13 mouse cellular contexts compared by ENCODE assay signal in genomic region chr9:21762135-21762534, GRCm38 (mm10). TPM values are rescaled to one million over a fixed set of nuclear protein-coding genes. Genes with fewer than 3 reads are reported as not detected.
DNase-seq lines count a peak whose midpoint lies in the region; ATAC-seq and TF ChIP-seq lines count a peak whose summit lies in the region.
"Had no signal": no experiment of that assay in that cellular context is flagged by ENCODE, and none has a peak within 500 bp of the region (broad histone marks: within the 10 kb centered on the region; RNA-seq: fewer than 3 reads in every experiment).

No protein-coding gene starts in this region.

- intact Hi-C loops in gastrocnemius, adult 2 months (cut with DNase I): loop anchor here (5.0 kb wide), 1 partner anchor 40 kb away; the partner anchor contains the start of gene Ldlr

- H3K27me3 ChIP-seq in heart, embryonic 12.5 days (replicated peaks): no peaks in the 10 kb centered on the region
- no peaks in the 10 kb centered on the region for H3K27me3 ChIP-seq in lung, embryonic 16.5 days (ENCODE audit: control insufficient read depth, insufficient read depth, low read depth, low read length)
- no peaks in the 10 kb centered on the region for H3K27me3 ChIP-seq in neural tube, embryonic 15.5 days (replicated peaks)
- H3K27me3 ChIP-seq: lung, embryonic 15.5 days had no signal

- ATAC-seq in heart, embryonic 12.5 days (ENCODE audit: insufficient number of reproducible peaks, low FRiP score): no peak
- ATAC-seq in lung, embryonic 16.5 days (ENCODE audit: low read depth): peak; percentile 3; the same call in 1 of the 2 replicates
- no peak for ATAC-seq in neural tube, embryonic 15.5 days (ENCODE audit: low FRiP score)
- ATAC-seq: hindbrain, embryonic 16.5 days had no signal

- H3K36me3 ChIP-seq in ES-E14 (ENCODE audit: control insufficient read depth, insufficient read depth, low read length, poor library complexity, severe bottlenecking): peaks cover 7% of the 10 kb centered on the region; the same call in 1 of the 2 replicates
- H3K36me3 ChIP-seq in heart, embryonic 12.5 days: peaks cover 17% of the 10 kb centered on the region
- H3K36me3 ChIP-seq in lung, embryonic 16.5 days (ENCODE audit: control insufficient read depth, insufficient read depth, low read length): peaks cover 4% of the 10 kb centered on the region
- H3K36me3 ChIP-seq in neural tube, embryonic 15.5 days: no peaks in the 10 kb centered on the region

- no peak for DNase-seq in gastrocnemius, adult 2 months
- no peak for DNase-seq in gastrocnemius, adult 18-20 months (ENCODE audit: low spot score)
- DNase-seq in ES-E14 (ENCODE audit: low read depth, low spot score): peak; percentile 64
- no peak for DNase-seq in thymus, postnatal 14 days
- no peak for DNase-seq in urinary bladder, postnatal 4 days (ENCODE audit: low spot score in 2 of 2)
- DNase-seq: gastrocnemius, postnatal 14 days; kidney, postnatal 4 days; midbrain, embryonic 14.5 days had no signal

- no peak overlapping the region for H3K4me3 ChIP-seq in gastrocnemius, adult 2 months
- H3K4me3 ChIP-seq in ES-E14 (ENCODE audit: insufficient read depth in 1 of 2, low read depth in 1 of 2, low read length in 2 of 2, poor library complexity in 1 of 2, severe bottlenecking in 1 of 2): no peak overlapping the region
- H3K4me3 ChIP-seq in heart, embryonic 12.5 days: no peak overlapping the region
- no peak overlapping the region for H3K4me3 ChIP-seq in lung, embryonic 16.5 days (ENCODE audit: low read length)
- no peak overlapping the region for H3K4me3 ChIP-seq in neural tube, embryonic 15.5 days (replicated peaks)
- H3K4me3 ChIP-seq: lung, embryonic 15.5 days had no signal

- peak overlapping the region; percentile 53 for H3K27ac ChIP-seq in gastrocnemius, adult 2 months
- peak overlapping the region; percentile 36; the same call in 1 of the 2 replicates for H3K27ac ChIP-seq in ES-E14 (ENCODE audit: insufficient read depth, low read depth, low read length, poor library complexity, severe bottlenecking)
- H3K27ac ChIP-seq in heart, embryonic 12.5 days (ENCODE audit: poor library complexity, severe bottlenecking): peak overlapping the region; percentile 41
- peak overlapping the region; percentile 14; the same call in 1 of the 2 replicates for H3K27ac ChIP-seq in lung, embryonic 16.5 days (ENCODE audit: low read length)
- no peak overlapping the region for H3K27ac ChIP-seq in neural tube, embryonic 15.5 days (replicated peaks)
- H3K27ac ChIP-seq: lung, embryonic 15.5 days had no signal

- H3K9me3 ChIP-seq in ES-E14 (ENCODE audit: control insufficient read depth, insufficient read depth, low read depth, low read length): no peaks in the 10 kb centered on the region
- H3K9me3 ChIP-seq in heart, embryonic 12.5 days (replicated peaks): no peaks in the 10 kb centered on the region
- H3K9me3 ChIP-seq in lung, embryonic 16.5 days (ENCODE audit: control insufficient read depth, low read length): no peaks in the 10 kb centered on the region
- H3K9me3 ChIP-seq in neural tube, embryonic 15.5 days (replicated peaks): no peaks in the 10 kb centered on the region
- H3K9me3 ChIP-seq: lung, embryonic 15.5 days had no signal

- peaks cover 9 to 18% of the 10 kb centered on the region in 2 experiments for H3K4me1 ChIP-seq in ES-E14 (ENCODE audit: control insufficient read depth in 2 of 2, insufficient read depth in 2 of 2, low read length in 2 of 2, poor library complexity in 1 of 2)
- peaks cover 37% of the 10 kb centered on the region for H3K4me1 ChIP-seq in heart, embryonic 12.5 days (replicated peaks)
- H3K4me1 ChIP-seq in lung, embryonic 16.5 days (replicated peaks; ENCODE audit: control insufficient read depth, insufficient read depth, low read length): peaks cover 16% of the 10 kb centered on the region
- peaks cover 15% of the 10 kb centered on the region for H3K4me1 ChIP-seq in neural tube, embryonic 15.5 days

- no peak for TF ChIP-seq CTCF in gastrocnemius, adult 2 months (IDR thresholded peaks at IDR 0.05)

- in situ Hi-C loops in ES-E14 (cut with MboI; ENCODE audit: low sequenced_read_pairs in 2 of 2, unreplicated experiment in 2 of 2): no loop called here

- H3K9ac ChIP-seq in ES-E14 (ENCODE audit: insufficient read depth, low read depth, low read length, poor library complexity, severe bottlenecking): no peak overlapping the region; the same call in 1 of the 2 replicates
- no peak overlapping the region for H3K9ac ChIP-seq in heart, embryonic 12.5 days
- H3K9ac ChIP-seq in lung, embryonic 16.5 days (ENCODE audit: low read length): no peak overlapping the region
- no peak overlapping the region for H3K9ac ChIP-seq in neural tube, embryonic 15.5 days (replicated peaks)
- H3K9ac ChIP-seq: lung, embryonic 15.5 days had no signal

- peak overlapping the region; percentile 4; the same call in 1 of the 2 replicates for H3K4me2 ChIP-seq in heart, embryonic 12.5 days
- H3K4me2 ChIP-seq in lung, embryonic 16.5 days (ENCODE audit: low read depth, low read length): no peak overlapping the region
- no peak overlapping the region for H3K4me2 ChIP-seq in neural tube, embryonic 15.5 days
- H3K4me2 ChIP-seq: lung, embryonic 15.5 days had no signal

TF ChIP-seq in ES-E14, 5 proteins besides CTCF, POLR2A, EP300 and RAD21:
- TF ChIP-seq CHD2 (IDR thresholded peaks at IDR 0.05; ENCODE audit: low read depth, low read length) (no peak), ZC3H11A (IDR thresholded peaks at IDR 0.05; ENCODE audit: borderline replicate concordance, low read depth, low read length) (no peak), MAFK (IDR thresholded peaks at IDR 0.05; ENCODE audit: insufficient read depth, low read depth, low read length) (no peak), ZNF384 (IDR thresholded peaks at IDR 0.05; ENCODE audit: low read depth, low read length) (no peak), HCFC1 (IDR thresholded peaks at IDR 0.05; ENCODE audit: borderline replicate concordance, insufficient read depth, low read length) (no peak)

RNA-seq across cellular contexts. Expression of gene Spc24, which starts 2.0 kb away (rescaled TPM):
- under 1 TPM; 0.50 to 0.89 TPM for total RNA-seq in gastrocnemius, adult 2 months (2021)
- total RNA-seq in gastrocnemius, adult 18-20 months (2021): 1 to 10 TPM; 1.9 TPM
- 127 and 169 TPM in 2 replicates for total RNA-seq in ES-E14 (2012; rRNA removed)
- polyA plus RNA-seq in heart, embryonic 12.5 days (2016; fragmentation: Nextera tagmentation; extraction: Ambion mirVana): 84.5 and 86.8 TPM in 2 replicates
- polyA plus RNA-seq in lung, embryonic 16.5 days (2015; fragmentation: Nextera tagmentation; extraction: Ambion mirVana): 134 and 144 TPM in 2 replicates
- polyA plus RNA-seq in neural tube, embryonic 15.5 days (2015; fragmentation: Nextera tagmentation; extraction: Ambion mirVana): 17.2 and 39.7 TPM in 2 replicates

RNA-seq across cellular contexts. Expression of gene Kank2, which starts 36.4 kb away (rescaled TPM):
- 10 to 100 TPM; 11.5 to 16.6 TPM for total RNA-seq in gastrocnemius, adult 2 months (2021)
- total RNA-seq in gastrocnemius, adult 18-20 months (2021): 10 to 100 TPM; 12.6 to 14.3 TPM
- total RNA-seq in ES-E14 (2012; rRNA removed): 32.6 and 51.6 TPM in 2 replicates
- 18.9 and 19.9 TPM in 2 replicates for polyA plus RNA-seq in heart, embryonic 12.5 days (2016; fragmentation: Nextera tagmentation; extraction: Ambion mirVana)
- polyA plus RNA-seq in lung, embryonic 16.5 days (2015; fragmentation: Nextera tagmentation; extraction: Ambion mirVana): 25.5 and 26.3 TPM in 2 replicates
- polyA plus RNA-seq in neural tube, embryonic 15.5 days (2015; fragmentation: Nextera tagmentation; extraction: Ambion mirVana): 4.9 and 7.4 TPM in 2 replicates

RNA-seq across cellular contexts. Expression of gene Ldlr, which starts 38.9 kb away (rescaled TPM):
- 1 to 10 TPM; 2.9 to 3.3 TPM for total RNA-seq in gastrocnemius, adult 2 months (2021)
- total RNA-seq in gastrocnemius, adult 18-20 months (2021): 1 to 10 TPM; 2.4 to 2.6 TPM
- total RNA-seq in ES-E14 (2012; rRNA removed): 95.7 and 184 TPM in 2 replicates
- 26.0 and 30.8 TPM in 2 replicates for polyA plus RNA-seq in heart, embryonic 12.5 days (2016; fragmentation: Nextera tagmentation; extraction: Ambion mirVana)
- 33.4 and 36.0 TPM in 2 replicates for polyA plus RNA-seq in lung, embryonic 16.5 days (2015; fragmentation: Nextera tagmentation; extraction: Ambion mirVana)
- 15.3 and 23.1 TPM in 2 replicates for polyA plus RNA-seq in neural tube, embryonic 15.5 days (2015; fragmentation: Nextera tagmentation; extraction: Ambion mirVana)

Comparison
In these comparisons a context has a peak if more than half of its experiments do, and no peak if none do; other contexts are left out.
1. RNA of gene Spc24, which starts 2.0 kb away (total RNA-seq): 127 to 169 TPM in ES-E14; 1.9 TPM in gastrocnemius, adult 18-20 months and 0.50 to 0.89 TPM in gastrocnemius, adult 2 months; every median in the first group is over 10 times any median in the second.
2. RNA of gene Ldlr, which starts 38.9 kb away (total RNA-seq): 95.7 to 184 TPM in ES-E14; 2.9 to 3.3 TPM in gastrocnemius, adult 2 months and 2.4 to 2.6 TPM in gastrocnemius, adult 18-20 months; every median in the first group is over 10 times any median in the second.